Mouse (Mus musculus): Measurements from ENCODE around the gene Pprc1. TPM values are rescaled to one million over a fixed set of nuclear protein-coding genes. Genes with fewer than 3 reads are reported as not detected.

Gene Pprc1
- total RNA-seq, 2 experiments from 2014 or later, result 17.5 to 21.4 TPM

DNA sequence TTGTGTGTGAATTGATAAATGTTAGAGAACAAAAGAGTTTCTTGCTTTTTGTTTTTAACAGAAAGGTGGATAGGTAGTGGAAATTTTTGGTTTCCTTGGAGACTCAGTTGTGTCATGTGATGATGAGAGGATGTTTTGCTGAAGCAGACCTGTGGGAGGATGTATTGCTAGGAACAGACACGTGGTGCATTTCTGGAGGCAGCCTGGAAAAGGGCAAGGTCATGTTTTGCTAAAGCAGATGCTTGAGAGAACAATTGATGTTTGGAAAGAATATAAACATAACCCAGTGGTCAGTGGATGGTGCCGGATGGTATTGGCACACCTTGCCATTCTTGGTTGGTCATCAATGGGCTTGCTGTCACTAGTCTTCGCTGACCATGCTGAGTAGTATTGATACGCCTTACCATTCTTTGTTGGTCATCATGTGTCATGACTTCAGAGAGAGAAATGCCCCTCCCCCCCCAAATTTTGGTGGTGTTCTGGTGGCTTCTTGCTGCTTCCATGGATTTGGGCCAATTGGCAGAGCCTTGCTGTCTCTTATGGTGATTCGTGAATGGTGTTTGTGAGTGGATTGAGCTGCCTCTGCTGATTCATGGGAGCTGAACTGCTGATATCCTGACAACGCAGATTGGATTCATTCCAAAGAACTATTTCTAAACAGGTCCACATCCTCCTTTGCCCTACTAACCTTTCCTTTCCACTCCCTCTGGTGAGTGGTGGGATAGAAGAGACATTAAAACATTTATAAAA is 58.9 kb downstream of the Pprc1 start:
- peak in 1 of 2 experiments; percentile 15 for DNase-seq
- intact Hi-C loops (cut with DNase I), result no loop called here

DNA sequence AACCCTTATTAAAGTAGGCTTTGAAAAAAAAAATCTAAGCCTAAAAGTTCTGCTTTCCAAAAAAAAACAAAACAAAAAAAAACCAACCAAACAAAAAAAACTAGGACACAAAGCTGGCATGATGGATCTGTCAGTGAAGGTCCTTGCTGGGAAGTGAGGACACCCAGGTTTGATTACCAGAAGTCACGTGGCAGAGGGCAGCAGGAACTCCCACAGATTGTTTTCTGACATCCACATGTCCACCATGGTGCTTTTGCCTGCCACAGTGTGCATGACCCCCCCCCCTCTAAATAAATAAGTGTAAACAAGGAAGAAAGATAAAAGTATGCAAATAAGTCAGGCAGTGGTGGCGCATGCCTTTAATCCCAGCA is 59.5 kb downstream of the Pprc1 start:
- DNase-seq, result no peak
- intact Hi-C loops (cut with DNase I), result no loop called here

DNA sequence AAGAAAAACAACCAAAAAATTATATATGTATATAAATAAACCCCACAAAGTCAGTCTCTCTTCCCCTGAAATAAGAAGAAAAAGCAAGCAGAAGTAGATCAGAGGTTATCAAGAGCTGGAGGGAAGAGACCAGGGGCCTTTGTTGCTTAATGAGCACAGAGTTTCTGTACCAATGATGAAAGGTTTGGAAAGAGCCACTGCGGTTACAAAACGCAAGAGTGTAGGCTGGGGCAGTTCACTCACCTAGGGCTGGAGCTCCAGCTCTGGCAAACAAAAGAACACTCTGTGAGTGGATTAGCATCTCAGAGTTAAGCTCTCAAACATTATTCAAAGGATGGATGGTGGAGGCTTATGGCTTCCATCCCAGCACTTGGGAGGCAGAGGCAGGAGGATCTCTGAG is 65.5 kb downstream of the Pprc1 start:
- no peak for DNase-seq
- intact Hi-C loops (cut with DNase I), result no loop called here

DNA sequence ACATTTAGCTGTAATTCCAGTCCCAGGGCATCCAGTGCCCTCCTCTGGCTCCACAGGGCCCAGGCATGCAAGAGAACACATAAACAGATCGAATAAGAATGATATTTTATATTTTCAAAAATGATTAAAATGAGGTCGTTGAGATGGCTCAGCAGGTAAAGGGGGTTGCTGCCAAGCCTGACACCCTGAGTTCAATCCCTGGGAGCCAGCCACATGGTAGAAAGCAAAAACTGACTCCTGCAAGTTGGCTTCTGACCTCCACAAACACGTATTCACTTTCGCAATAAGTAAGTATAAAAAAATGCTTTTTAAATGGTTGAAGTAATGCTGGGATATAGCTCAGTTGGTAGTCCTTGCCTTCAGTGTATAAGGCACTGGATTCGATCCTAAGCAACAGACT is 66.1 kb downstream of the Pprc1 start:
- DNase-seq, result no peak
- intact Hi-C loops (cut with DNase I), result no loop called here

DNA sequence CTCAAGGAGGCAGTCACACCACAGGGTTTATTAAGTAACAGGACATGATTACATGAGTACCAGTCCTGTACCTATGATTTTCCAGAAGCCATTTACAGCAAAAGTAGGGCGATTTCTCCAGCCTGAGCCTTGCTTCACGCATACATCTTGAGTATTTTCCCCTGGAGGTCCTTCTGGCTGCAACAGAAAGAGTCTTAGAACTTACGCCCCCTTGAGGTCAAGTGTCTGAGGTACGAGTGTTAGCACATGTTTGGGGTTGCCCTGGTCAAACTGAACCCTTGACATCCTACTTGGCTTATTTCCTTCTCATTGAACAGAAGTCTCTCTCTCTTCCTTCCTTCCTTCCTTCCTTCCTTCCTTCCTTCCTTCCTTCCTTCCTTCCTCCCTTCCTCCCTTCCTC is 69.9 kb downstream of the Pprc1 start:
- intact Hi-C loops (cut with DNase I), result no loop called here
- DNase-seq, result no peak

DNA sequence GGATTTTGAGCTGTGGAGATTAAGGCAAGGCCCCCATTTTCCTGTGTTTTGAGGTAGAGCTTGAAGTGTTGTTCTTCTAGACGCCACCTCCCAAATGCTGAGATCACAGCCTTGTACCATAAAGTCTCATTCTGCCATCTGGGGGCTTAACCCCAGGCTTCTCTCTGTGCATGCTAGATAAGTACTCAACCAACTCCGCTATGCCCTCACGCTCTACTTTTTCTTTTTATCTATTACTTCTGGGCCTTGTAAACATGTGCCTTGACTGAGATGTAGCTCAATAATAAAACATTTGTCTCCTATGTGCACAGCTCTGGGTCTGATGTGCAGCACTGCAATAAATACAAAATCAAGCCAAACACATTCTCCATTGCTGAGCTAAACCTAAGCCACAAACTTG is 74.8 kb downstream of the Pprc1 start:
- intact Hi-C loops (cut with DNase I), result no loop called here
- no peak for DNase-seq

DNA sequence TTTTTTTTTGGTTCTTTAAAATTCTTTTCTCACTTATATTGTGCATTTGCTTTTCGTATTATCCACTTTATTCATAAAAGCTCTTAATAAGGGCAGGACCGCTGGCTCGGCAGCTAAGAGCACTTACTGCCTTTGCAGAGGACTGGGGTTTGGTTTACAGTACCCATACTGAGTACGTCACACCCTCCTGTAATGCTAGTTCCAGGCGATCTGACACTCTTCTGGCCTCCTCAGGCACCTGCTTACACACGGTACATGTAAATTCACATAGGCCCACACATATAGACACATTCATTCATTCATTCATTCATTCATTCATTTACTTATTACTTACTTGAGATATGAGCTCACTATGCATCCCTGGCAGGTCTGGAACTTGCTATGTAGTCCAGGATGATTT is 76.2 kb downstream of the Pprc1 start:
- intact Hi-C loops (cut with DNase I), result no loop called here
- DNase-seq, result no peak

Other genes with a start within 250 kb of the Pprc1 start
- gene Kcnip2, start 228.8 kb upstream of the Pprc1 start, total RNA-seq (2021), result 100 to 1,000 TPM; 121 to 139 TPM
- 10 to 100 TPM; 16.7 to 17.2 TPM for gene Armh3, start 46.4 kb upstream of the Pprc1 start, total RNA-seq (2021)
- 1 to 10 TPM; 6.1 to 6.5 TPM for gene Hps6, start 41.4 kb upstream of the Pprc1 start, total RNA-seq (2021)
- gene Ldb1, start 328 bp downstream of the Pprc1 start, total RNA-seq (2021), result 10 to 100 TPM; 62.2 to 72.5 TPM
- gene Nolc1, start 31.0 kb downstream of the Pprc1 start, total RNA-seq (2021), result 10 to 100 TPM; 25.1 to 27.2 TPM
- 1 to 10 TPM in 1 of 2 experiments, under 1 TPM in 1; 0.25 to 2.5 TPM for gene Elovl3, start 87.0 kb downstream of the Pprc1 start, total RNA-seq (2021)
- gene Pitx3, start 103.4 kb downstream of the Pprc1 start, total RNA-seq (2021), result under 1 TPM in 1 of 2 experiments, not detected in 1; 0.36 TPM
- gene Gbf1, start 107.6 kb downstream of the Pprc1 start, total RNA-seq (2021), result 10 to 100 TPM; 50.2 to 50.5 TPM